Mouse (Mus musculus): ENCODE measurements around the gene Ccdc138. TPM values are rescaled to one million over a fixed set of nuclear protein-coding genes. Genes with fewer than 3 reads are reported as not detected.
A peak's percentile ranks its signal among the peaks of the same experiment; 100 is the strongest.

The Ccdc138 gene
- 1.3 TPM in 2 replicates for polyA plus RNA-seq (2012; rRNA removed)

DNA sequence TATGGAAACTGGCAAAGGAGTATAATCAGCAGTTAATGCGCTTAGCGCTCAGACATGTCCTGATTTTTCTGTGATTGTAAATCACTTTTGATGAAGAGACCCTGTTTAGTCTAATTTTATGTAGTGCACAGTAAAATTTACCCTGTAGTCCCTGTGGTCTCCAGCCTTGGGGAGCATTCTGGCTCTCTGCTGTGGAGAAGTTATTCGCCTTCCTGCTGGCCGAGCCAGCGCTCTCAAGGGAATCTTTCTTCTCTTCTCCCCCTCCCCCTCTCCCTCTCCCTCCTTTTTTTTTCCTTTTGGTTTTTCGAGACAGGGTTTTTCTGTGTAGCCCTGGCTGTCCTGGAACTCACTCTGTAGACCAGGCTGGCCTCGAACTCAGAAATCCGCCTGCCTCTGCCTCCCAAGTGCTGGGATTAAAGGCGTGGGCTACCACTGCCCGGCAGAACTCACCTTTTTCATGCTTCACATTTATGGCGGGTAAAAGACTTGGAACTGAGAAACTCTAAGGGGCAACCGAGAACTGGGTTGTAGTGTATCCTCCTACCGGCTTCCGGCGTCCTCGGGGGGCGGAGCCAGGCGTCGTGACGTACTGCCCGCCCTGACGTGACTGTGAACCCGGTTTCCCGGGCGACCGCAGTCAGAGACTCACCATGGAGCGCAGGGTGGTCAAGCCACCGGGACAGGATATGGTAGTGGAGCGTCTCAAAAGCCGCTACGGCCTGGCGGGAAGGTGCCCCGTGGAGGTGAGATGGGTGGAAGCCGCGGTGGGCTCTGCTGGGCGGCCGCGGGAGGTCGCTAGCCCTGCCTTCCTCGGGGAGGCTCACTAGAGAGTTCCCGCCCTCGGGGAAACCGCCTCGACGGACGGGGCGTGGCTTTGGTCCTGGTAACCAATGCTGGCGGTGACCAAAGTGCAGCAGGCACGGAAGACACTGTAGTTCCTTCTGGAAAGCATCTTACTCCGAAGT lies at the start of gene Ccdc138:
TSS of gene Ccdc138 (plus strand) at position 629 of the 965 bp plus-strand sequence.
- Histone ChIP-seq H3K27me3 (ENCODE audit: control insufficient read depth, insufficient read depth, low read length) (no peaks in the 10 kb centered on the region), H3K4me3 (replicated peaks; ENCODE audit: insufficient read depth, low read depth, low read length) (peak within 1 kb of the TSS; percentile 87), H3K4me1 (ENCODE audit: control insufficient read depth, insufficient read depth, low read length) (no peaks in the 10 kb centered on the region), H3K27ac (ENCODE audit: insufficient read depth, low read length) (no peak within 1 kb of the TSS)
- DNase-seq = peak; percentile 84 to 88
- TF ChIP-seq CTCF (IDR thresholded peaks at IDR 0.05; ENCODE audit: borderline replicate concordance, insufficient read depth, low read depth, low read length) (no peak; the same call in 1 of the 2 replicates), POLR2A (IDR thresholded peaks at IDR 0.05; ENCODE audit: borderline replicate concordance, insufficient read depth, low read length) (peak; percentile 18; the same call in 1 of the 2 replicates)
- WGBS = 2% methylated on average over 50 of the region's 50 CpGs

DNA sequence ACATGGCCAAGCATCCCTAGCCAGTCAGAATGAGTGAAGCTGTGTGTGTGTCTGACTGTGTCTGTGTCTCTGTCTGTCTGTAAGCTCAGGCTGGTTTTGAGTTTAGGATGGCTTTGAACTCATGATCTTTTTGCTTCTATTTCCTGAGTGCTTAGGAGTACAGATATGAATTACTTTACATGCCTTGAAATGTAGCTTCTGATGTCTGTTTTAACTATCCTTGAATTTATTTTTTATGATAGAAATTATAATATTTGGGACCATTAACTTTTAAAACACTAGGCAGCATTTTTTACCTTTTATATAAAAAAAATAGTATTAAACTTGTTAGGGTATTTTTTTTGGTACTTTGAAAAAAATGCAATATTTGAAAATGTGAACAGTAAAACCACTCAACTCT lies 46.2 kb upstream of the Ccdc138 start:
- no peak for DNase-seq
- H3K27ac ChIP-seq (ENCODE audit: insufficient read depth, low read length) = no peak overlapping the region
- TF ChIP-seq CTCF (IDR thresholded peaks at IDR 0.05; ENCODE audit: borderline replicate concordance, insufficient read depth, low read depth, low read length) = no peak
- no peak for TF ChIP-seq POLR2A (IDR thresholded peaks at IDR 0.05; ENCODE audit: borderline replicate concordance, insufficient read depth, low read length)

GRCm38 (mm10) chr10:58452185-58452584 lies 45.6 kb upstream of the Ccdc138 start:
- no peaks in the 10 kb centered on the region; the same call in 1 of the 2 replicates for H3K27me3 ChIP-seq (ENCODE audit: control insufficient read depth, insufficient read depth, low read length)
- 92% methylated on average over 1 of the region's 1 CpGs for WGBS
- no peak overlapping the region for H3K27ac ChIP-seq (ENCODE audit: insufficient read depth, low read length)
- no peaks in the 10 kb centered on the region for H3K4me1 ChIP-seq (ENCODE audit: control insufficient read depth, insufficient read depth, low read length)
- no peak for DNase-seq
- TF ChIP-seq CTCF (IDR thresholded peaks at IDR 0.05; ENCODE audit: borderline replicate concordance, insufficient read depth, low read depth, low read length) = no peak
- no peak for TF ChIP-seq POLR2A (IDR thresholded peaks at IDR 0.05; ENCODE audit: borderline replicate concordance, insufficient read depth, low read length)
- H3K4me3 ChIP-seq (replicated peaks; ENCODE audit: insufficient read depth, low read depth, low read length) = no peak overlapping the region

More for the DNA sequence above, 46.2 kb upstream of the Ccdc138 start:
- Histone ChIP-seq H3K4me3 (replicated peaks; ENCODE audit: insufficient read depth, low read depth, low read length) (no peak overlapping the region), H3K4me1 (ENCODE audit: control insufficient read depth, insufficient read depth, low read length) (no peaks in the 10 kb centered on the region), H3K27me3 (ENCODE audit: control insufficient read depth, insufficient read depth, low read length) (no peaks in the 10 kb centered on the region; the same call in 1 of the 2 replicates)

DNA sequence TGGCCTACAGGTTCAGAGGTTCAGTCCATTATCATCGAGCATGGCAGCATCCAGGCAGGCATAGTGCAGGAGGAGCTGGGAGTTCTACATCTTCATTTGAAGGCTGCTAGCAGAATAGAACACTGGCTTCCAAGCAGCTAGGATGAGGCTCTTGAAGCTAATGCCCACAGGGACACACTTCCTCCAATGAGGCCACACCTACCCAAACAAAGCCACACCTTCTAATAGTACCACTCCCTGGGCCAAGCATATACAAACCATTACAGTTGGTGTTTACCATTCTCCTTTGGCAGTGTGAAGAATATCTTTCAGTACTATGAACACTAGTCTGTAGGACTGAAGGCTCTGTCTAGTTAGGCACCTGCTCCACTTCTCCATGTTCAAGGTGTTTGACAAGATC lies 37.9 kb upstream of the Ccdc138 start:
- no peaks in the 10 kb centered on the region for H3K4me1 ChIP-seq (ENCODE audit: control insufficient read depth, insufficient read depth, low read length)
- no peak overlapping the region for H3K4me3 ChIP-seq (replicated peaks; ENCODE audit: insufficient read depth, low read depth, low read length)
- no peaks in the 10 kb centered on the region; the same call in 1 of the 2 replicates for H3K27me3 ChIP-seq (ENCODE audit: control insufficient read depth, insufficient read depth, low read length)
- 93% methylated on average over 1 of the region's 1 CpGs for WGBS
- DNase-seq = no peak
- TF ChIP-seq POLR2A (IDR thresholded peaks at IDR 0.05; ENCODE audit: borderline replicate concordance, insufficient read depth, low read length) = no peak
- TF ChIP-seq CTCF (IDR thresholded peaks at IDR 0.05; ENCODE audit: borderline replicate concordance, insufficient read depth, low read depth, low read length) = no peak
- no peak overlapping the region for H3K27ac ChIP-seq (ENCODE audit: insufficient read depth, low read length)

GRCm38 (mm10) chr10:58477086-58477755 lies 20.5 kb upstream of the Ccdc138 start:
- Histone ChIP-seq H3K27me3 (ENCODE audit: control insufficient read depth, insufficient read depth, low read length) (no peaks in the 10 kb centered on the region), H3K4me3 (replicated peaks; ENCODE audit: insufficient read depth, low read depth, low read length) (no peak overlapping the region), H3K27ac (ENCODE audit: insufficient read depth, low read length) (no peak overlapping the region), H3K4me1 (ENCODE audit: control insufficient read depth, insufficient read depth, low read length) (peaks cover 3% of the 10 kb centered on the region; the same call in 1 of the 2 replicates)
- 43% methylated on average over 5 of the region's 5 CpGs for WGBS
- no peak for DNase-seq
- no peak for TF ChIP-seq CTCF (IDR thresholded peaks at IDR 0.05; ENCODE audit: borderline replicate concordance, insufficient read depth, low read depth, low read length)
- no peak for TF ChIP-seq POLR2A (IDR thresholded peaks at IDR 0.05; ENCODE audit: borderline replicate concordance, insufficient read depth, low read length)

DNA sequence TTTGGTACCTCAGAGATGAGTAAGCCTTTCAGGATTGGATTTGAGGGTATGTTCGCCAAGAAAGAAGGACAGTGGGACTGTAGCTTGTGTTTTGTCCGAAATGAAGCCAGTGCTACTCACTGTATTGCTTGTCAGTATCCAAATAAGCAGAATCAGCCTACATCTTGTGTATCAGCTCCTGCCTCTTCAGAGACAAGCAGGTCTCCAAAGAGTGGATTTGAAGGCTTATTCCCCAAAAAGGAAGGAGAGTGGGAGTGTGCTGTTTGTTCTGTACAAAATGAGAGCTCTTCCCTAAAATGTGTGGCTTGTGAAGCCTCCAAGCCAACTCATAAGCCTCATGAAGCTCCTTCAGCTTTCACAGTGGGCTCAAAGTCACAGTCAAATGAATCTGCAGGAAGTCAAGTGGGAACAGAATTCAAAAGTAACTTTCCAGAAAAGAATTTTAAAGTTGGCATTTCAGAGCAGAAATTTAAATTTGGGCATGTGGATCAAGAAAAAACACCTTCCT lies 19.6 kb upstream of the Ccdc138 start:
- no peaks in the 10 kb centered on the region for H3K27me3 ChIP-seq (ENCODE audit: control insufficient read depth, insufficient read depth, low read length)
- no peak for DNase-seq
- WGBS = 92% methylated on average over 2 of the region's 2 CpGs
- H3K27ac ChIP-seq (ENCODE audit: insufficient read depth, low read length) = no peak overlapping the region
- no peak overlapping the region for H3K4me3 ChIP-seq (replicated peaks; ENCODE audit: insufficient read depth, low read depth, low read length)
- peaks cover 3% of the 10 kb centered on the region; the same call in 1 of the 2 replicates for H3K4me1 ChIP-seq (ENCODE audit: control insufficient read depth, insufficient read depth, low read length)
- TF ChIP-seq POLR2A (IDR thresholded peaks at IDR 0.05; ENCODE audit: borderline replicate concordance, insufficient read depth, low read length) (no peak), CTCF (IDR thresholded peaks at IDR 0.05; ENCODE audit: borderline replicate concordance, insufficient read depth, low read depth, low read length) (no peak)

DNA sequence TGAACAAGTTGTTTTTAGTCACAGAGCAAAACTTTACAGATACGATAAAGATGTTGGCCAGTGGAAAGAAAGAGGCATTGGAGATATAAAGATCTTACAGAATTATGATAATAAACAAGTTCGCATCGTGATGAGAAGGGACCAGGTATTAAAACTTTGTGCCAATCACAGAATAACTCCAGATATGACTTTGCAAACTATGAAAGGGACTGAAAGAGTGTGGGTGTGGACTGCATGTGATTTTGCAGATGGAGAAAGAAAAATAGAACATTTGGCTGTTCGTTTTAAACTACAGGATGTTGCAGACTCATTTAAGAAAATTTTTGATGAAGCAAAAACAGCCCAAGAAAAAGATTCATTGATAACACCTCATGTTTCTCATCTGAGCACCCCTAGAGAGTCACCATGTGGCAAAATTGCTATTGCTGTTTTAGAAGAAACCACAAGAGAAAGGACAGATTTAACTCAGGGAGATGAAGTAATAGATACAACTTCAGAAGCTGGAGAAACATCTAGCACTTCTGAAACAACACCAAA lies 17.7 kb upstream of the Ccdc138 start:
- Histone ChIP-seq H3K27me3 (ENCODE audit: control insufficient read depth, insufficient read depth, low read length) (no peaks in the 10 kb centered on the region), H3K4me1 (ENCODE audit: control insufficient read depth, insufficient read depth, low read length) (peaks cover 3% of the 10 kb centered on the region; the same call in 1 of the 2 replicates), H3K4me3 (replicated peaks; ENCODE audit: insufficient read depth, low read depth, low read length) (no peak overlapping the region), H3K27ac (ENCODE audit: insufficient read depth, low read length) (no peak overlapping the region)
- TF ChIP-seq CTCF (IDR thresholded peaks at IDR 0.05; ENCODE audit: borderline replicate concordance, insufficient read depth, low read depth, low read length) (no peak), POLR2A (IDR thresholded peaks at IDR 0.05; ENCODE audit: borderline replicate concordance, insufficient read depth, low read length) (no peak)
- DNase-seq = no peak
- 90% methylated on average over 4 of the region's 4 CpGs for WGBS

Measured in cerebellum, adult 2 months (tissue).